Mouse (Mus musculus) brain, embryonic 14.5 days (tissue): ENCODE measurements around the gene Adamtsl5.

Experiments used
- CTCF ChIP-seq: fragments of 200-500 bp; IDR thresholded peaks from 2 replicates; pipeline ENCODE4 v1.5.1; 2012; ENCODE audit warnings: inconsistent platforms, mild to moderate bottlenecking, moderate library complexity, borderline replicate concordance; ENCODE audit not compliant: insufficient read depth, insufficient read length; ENCODE audit errors: extremely low read depth
- POLR2A ChIP-seq: fragments of 200-500 bp; IDR thresholded peaks from 2 replicates; pipeline ENCODE4 v1.6.1; 2012; ENCODE audit warnings: mild to moderate bottlenecking, inconsistent platforms, borderline replicate concordance; ENCODE audit not compliant: poor library complexity, insufficient read depth, insufficient read length, severe bottlenecking; ENCODE audit errors: extremely low read depth

DNA sequence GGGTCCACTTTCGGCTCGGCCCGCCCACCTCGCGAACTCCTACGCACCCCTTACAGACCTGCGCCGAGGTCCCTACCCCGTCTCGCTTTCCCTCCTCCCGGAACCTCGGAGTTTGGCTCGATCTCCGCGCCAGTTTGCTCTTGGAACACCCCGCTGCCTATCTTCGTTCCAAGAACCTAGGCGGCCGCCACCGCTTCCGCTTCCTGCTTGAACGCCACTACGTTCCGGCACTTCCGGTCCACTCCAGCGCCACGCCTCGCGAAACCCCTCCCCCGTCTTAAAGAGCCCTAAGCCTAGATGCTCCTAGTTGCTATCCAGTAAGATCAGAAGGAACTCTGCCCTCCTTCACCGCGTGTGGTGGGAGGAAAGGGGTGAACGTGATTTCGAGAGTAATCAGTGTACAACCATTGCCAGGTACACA is 27.9 kb downstream of the Adamtsl5 start, which contains the start of gene 2310011J03Rik:
- TF ChIP-seq POLR2A: peak; percentile 33; the same call in 1 of the 2 replicates
- TF ChIP-seq CTCF: no peak
